Mouse (Mus musculus) c-Kit-positive CD71-positive TER-119-positive erythroid progenitor cells, embryonic 14.5 days (primary cell): ENCODE measurements around the gene Tor4a.

Experiments
- DNase-seq: peaks from one replicate; pipeline ENCODE4 v3.0.0-alpha.2; 2013; ENCODE audit warnings: low spot score

Gene Tor4a

DNA sequence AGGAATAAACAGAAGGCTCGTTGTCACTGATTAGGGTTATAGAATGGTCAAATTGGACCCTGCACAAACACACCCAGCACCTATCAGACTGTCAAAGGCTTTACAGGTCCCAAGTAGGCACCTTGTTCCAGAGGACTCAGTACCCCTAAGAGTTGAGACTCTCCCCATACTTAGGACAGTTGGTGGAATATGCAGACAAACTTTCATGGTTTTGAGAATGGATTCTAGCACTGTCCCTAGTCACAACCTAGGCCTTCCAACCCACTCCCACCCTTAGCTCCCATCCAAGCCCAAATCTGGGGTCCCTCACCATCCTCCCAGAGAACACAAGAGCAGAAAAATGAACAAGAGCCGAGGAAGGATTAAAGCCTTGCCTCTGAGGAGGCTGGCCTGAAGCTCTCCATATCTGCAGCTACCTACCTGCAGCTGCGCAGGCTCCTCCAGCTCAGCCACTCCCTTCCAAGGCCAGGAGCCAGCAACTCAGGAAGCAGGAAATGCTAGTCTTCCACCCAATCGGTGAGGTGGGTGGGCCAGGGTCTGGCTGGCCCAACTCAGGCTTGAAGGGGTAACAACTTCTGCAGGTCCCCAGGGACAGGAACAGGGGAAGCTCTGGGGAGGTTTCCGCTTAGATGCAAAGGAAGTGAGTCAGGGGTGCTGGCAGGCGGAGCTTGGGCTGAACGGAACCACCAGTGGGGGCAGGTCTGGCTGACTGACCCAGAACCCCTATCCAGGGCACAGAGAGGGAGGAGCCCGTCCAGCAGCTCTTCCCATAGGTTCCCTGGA is at the start of gene Tor4a:
Gene Tor4a, minus strand, starts transcription at position 715 of the 783 bp plus-strand sequence.
- DNase-seq: no peak

- no peak for DNase-seq
Measured at GRCm38 (mm10) chr2:25244144-25244543, 47.5 kb upstream of the Tor4a start.

- no peak for DNase-seq
Measured at GRCm38 (mm10) chr2:25243342-25243741, 46.7 kb upstream of the Tor4a start.

DNA sequence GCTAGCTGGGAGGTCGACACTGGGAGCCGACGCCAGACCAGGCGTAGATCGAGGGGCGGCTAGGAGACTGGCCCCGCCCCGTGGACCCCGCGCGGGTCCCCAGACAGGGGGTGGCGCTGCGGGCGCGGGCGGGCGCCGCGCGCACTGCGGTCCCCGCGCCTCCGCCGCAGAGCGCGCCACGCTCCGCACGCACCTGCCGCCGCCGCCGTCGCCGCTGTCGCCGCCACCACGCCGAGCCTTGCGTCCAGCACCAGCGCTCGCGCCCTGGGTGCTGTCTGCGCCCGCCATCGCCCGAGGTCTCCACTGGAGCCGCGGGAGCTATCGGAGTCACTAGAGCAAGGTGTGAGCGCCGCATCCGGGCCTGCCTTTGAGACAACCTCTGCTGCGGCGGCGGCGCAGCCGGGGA is 45.4 kb upstream of the Tor4a start, which contains the start of the genes Rnf208 and Cysrt1:
Gene Rnf208, plus strand, starts transcription at position 155 of the 406 bp plus-strand sequence.
Gene Cysrt1, minus strand, starts transcription at position 352 of the 406 bp plus-strand sequence.
- DNase-seq: no peak

GRCm38 (mm10) chr2:25241438-25241775 is 44.7 kb upstream of the Tor4a start:
- DNase-seq: no peak

DNA sequence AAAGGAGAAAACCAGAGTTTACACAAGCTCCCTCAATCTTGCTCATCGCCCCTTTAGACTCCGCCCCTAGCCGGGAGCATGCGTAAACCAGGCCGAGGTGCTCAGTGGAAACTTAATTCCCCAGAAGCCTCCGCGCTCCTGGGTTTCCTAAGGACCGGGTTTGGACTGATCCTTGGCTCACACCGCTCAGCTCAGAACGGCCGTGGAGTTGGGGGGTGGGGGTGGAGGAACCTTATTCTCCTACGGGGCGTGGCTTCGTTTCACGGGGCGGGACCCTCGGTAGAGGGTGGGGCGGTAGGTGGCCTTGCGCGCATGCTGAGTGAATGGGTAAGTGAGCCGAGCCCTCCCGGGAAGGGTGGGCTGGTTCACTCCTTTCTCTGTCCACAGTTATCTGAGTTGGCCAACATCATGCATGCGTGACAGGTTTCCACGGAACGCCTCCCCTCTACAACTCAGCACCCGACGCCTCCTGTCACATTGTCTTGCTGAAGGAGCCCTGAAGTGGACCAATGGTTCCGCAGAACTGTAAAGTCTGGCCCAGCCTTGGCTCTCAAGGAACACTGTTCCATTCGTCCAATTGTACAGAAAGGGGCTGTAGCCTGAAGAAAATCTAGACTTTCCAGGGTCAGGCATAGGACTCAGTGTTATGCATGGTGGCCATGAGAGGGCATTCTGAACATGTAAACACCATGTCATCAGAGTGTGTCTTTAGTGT is 44.2 kb upstream of the Tor4a start:
- peak; percentile 63 for DNase-seq

DNA sequence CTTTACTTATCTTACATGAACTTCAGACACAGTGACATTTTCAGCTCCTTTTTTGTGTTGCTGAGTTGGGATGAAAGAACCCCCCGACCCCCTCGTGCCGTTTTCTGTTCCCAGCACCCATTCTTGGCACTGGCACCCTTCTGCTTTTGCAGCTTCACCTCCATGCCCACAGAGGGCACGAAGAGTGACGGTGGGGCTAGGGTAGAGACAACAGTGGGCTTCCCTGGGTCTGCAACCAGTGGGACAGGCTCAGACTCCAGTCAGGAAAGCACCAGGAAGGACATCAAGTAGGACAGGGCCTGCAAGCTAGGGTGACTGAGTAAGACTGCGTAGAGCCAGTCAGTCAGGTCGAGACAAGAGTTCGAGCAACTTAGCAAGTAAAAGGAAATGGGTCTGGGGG is 43.6 kb upstream of the Tor4a start:
- no peak for DNase-seq

- DNase-seq: no peak
Measured at GRCm38 (mm10) chr2:25239766-25240165, 43.1 kb upstream of the Tor4a start.

DNA sequence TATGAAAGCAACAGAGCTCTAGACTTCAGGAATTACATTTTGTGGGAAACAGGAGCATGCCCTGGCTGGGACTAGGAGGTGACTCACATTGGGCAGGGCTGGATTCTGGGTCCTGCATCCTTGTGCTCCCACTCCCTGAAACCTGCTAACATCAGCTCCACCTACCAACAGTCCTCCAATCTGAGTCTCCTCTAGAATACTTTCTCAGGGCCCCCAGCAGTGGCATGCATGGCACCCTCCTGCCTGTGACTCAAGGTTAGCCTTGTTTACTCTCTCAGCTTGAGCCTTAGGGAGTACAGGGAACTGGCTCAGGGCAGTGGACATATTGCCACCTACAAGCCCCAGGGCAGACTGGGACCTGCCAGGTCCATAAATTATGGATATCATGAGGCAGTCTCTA is 41.4 kb upstream of the Tor4a start:
- DNase-seq: no peak

DNA sequence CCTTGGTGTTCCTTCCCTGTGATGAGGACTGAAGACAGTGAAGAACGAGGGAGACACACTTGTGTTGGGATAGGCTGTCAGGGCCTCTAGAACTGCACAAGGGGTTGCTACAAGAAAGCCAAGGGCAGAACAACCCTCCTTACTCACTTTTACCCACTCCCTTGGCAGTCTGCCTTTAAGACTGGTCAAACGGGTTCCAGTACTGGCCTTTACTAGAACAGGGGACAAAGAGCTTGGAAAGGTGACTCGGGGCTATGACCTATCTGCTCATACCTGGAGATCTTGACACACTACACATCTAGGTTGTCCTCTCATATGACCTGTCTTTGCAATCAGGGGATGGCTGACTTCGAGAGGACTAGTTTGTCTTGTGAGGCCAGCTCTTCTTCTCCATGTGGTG is 40.8 kb upstream of the Tor4a start:
- no peak for DNase-seq

DNA sequence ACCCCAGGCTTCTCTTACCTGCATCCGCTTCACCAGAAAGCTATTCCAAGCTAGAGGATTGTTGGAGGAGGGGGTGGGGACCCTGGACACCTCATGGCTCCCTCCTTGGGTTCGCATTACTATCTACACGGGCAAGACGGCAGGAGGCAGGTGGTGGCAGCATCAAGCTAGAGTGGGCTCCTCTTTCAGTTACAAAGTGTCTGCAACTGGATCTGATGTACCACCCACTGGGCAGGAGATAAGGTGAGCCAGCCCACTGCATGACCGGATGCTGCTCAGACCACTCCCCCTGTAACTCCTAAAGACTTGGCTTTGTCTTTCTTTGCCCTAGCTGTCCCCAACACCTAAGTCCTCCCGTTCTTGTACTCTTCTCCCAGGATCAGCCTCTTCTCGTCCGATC is 39.9 kb upstream of the Tor4a start, which contains the start of gene Rnf224:
Gene Rnf224, minus strand, starts transcription at position 174 of the 400 bp plus-strand sequence.
- no peak for DNase-seq

- DNase-seq: no peak
Measured at GRCm38 (mm10) chr2:25234551-25235220, 38.0 kb upstream of the Tor4a start.

DNA sequence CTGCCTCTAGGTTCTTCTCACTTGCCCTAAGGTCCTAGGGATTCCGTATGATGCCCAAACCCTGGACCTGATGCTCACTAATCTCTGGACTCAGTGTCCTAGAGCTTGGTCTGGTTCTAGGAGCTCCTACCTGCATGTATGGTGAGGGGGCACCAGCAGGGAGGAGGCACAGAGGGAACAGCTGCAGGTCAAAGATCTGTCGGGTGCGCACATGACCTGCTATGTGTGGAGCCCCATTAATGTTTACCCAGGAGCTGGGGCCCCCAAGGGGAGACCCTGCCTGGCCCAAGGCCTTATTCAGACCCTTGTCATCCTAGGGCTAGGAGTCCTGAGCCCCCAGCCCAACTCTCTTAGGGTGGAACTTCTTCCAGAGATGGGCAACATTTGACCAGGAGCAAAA is 37.4 kb upstream of the Tor4a start, which contains the start of gene Slc34a3:
Gene Slc34a3, minus strand, starts transcription at position 315 of the 400 bp plus-strand sequence.
- DNase-seq: no peak

- no peak for DNase-seq
Measured at GRCm38 (mm10) chr2:25233421-25233820, 36.7 kb upstream of the Tor4a start.

GRCm38 (mm10) chr2:25231038-25231437 is 34.4 kb upstream of the Tor4a start:
- DNase-seq: no peak

- no peak for DNase-seq
Measured at GRCm38 (mm10) chr2:25230581-25230980, 33.9 kb upstream of the Tor4a start.

- no peak for DNase-seq
Measured at GRCm38 (mm10) chr2:25229582-25229981, 32.9 kb upstream of the Tor4a start.

GRCm38 (mm10) chr2:25228995-25229530 is 32.4 kb upstream of the Tor4a start:
- no peak for DNase-seq

DNA sequence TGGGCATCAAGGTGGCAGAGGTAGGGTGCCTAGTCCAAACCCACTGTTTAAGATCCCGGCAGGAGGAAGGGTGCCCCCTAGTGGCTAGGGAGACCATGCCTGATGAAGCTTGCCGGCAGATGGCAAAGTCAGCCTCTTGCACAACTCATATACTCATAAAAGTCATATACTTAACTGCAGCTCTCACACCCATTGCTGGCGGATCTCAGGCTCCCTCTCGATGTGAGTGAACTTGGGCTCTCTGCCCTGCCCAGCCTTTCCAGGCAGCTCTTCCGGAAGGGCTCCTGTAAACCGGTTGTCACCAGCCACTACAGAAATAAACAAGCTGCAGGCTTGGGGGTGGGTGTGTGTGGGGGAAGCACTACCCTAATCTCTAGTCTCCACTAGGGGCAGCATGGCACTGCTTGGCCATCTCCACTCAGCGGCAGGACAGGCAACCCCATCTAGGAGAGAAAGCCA is 31.8 kb upstream of the Tor4a start:
- peak; percentile 87 for DNase-seq

- DNase-seq: no peak
Measured at GRCm38 (mm10) chr2:25227406-25227805, 30.7 kb upstream of the Tor4a start.

GRCm38 (mm10) chr2:25226864-25227263 is 30.2 kb upstream of the Tor4a start:
- DNase-seq: no peak

DNA sequence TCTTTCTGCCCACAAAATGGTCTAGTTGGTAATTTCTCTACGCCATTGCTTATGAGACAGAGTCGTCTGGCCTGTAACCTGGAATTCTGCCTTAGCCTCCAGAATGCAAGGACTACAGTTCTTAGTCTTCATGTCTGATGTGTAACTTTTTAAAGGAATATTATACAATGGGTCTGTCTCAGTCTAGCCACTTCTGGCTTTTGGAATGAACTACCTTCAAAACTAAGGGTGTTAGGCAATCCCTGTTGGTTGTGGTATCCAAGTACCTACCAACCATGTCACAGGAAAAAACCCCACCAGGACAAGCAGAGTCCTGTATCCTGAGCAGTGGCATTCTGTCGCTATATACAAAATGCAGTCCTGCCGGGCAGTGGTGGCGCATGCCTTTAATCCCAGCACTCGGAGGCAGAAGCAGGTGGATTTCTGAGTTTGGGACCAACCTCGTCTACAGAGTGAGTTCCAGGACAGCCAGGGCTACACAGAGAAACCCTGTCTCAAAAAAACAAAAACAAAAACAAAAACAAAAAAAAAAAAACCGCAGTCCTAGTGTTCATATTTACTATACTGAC is 29.2 kb upstream of the Tor4a start:
- DNase-seq: no peak
